Mouse (Mus musculus) ZHBTc4 (cell line): ENCODE measurements at regions not wholly inside any gene's neighbourhood (a gene's known extent, or its start where the extent isn't known, plus 50 kb on each side); places are given as distances from the start of the nearest gene placed in this dataset.

Source experiments
- DNase-seq: peaks from one replicate; pipeline ENCODE4 v3.0.0-alpha.2; 2011; ENCODE audit warnings: low read depth, low spot score

GRCm38 (mm10) chr6:89256022-89256421 lies 106.4 kb downstream of the Plxna1 start:
- DNase-seq, result no peak

- DNase-seq, result no peak
These were observed 105.7 kb downstream of the Plxna1 start for GRCm38 (mm10) chr6:89256630-89257292.

GRCm38 (mm10) chr6:89257416-89257815 lies 105.0 kb downstream of the Plxna1 start:
- DNase-seq, result no peak

- DNase-seq, result no peak
These were observed 104.3 kb downstream of the Plxna1 start for GRCm38 (mm10) chr6:89258140-89258539.

GRCm38 (mm10) chr6:89259406-89259994 lies 102.9 kb downstream of the Plxna1 start:
- no peak for DNase-seq

- no peak for DNase-seq
These were observed 99.5 kb downstream of the Plxna1 start for GRCm38 (mm10) chr6:89262958-89263357.

DNA sequence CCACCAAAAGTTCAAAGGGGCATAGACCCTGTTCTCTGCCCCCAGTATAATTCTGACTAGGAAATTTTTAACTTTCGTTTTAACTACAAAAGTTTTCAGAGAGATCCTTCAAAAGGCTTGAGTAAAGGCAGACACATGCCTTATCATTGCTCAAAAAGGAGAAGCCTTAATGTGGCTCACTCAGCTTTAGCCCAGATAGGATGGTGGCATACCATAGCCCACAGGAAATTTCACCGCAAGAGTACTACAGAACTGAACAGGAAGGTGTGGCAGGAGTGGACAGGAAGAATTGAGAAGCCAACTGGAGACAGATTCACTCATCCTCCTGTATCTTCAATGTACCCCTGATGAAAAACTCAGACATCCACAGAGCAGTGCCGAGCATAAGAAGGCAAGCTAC lies 97.1 kb downstream of the Plxna1 start:
- DNase-seq, result no peak
